22 mouse cellular contexts compared by ENCODE assay signal in the genomic region with DNA sequence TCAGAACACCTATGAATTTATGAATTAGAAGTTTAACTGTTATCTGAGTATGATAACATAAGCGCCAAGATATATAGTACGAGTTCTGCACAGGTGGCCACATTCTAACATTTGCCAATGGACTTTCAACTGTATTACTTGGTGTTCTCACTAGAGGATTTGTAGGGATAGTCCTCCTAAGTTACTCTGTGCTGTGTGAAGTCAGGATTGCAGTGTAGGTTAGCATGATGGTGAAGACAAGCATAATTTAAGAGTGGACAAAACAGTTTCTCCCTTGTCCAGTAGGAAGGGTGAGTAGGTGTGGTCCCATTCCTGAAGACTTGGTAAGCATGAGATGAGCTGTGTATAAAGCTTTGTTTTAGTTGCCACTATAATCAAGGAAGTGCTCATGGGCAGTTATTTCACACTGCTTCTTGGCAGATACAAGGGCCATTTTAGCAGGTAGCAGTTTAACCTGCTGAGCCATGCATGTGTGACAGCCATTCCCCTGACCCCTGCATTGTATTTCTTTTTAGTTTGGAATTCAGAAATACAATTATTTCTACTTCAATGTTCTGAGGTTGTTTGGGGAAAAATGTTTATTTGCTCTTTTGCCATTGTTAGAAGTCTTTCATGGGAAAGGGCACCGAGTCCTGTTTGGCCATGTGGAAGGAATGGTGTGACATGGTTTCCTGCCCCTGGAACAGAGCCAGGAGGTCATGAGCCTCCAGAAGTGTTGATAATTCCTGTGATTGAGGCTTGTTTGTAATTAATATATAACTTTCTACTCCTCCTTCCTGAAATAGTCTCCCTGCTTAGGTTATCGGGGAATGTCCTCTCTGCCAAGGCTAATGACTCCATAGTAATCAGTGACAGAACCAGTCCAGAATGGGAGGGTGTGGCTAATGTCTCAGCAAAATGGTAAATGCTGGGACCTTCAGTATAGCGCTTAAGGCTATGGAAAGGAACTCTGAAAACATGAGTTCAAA.
A peak's percentile ranks its signal among the peaks of the same experiment; 100 is the strongest.
DNase-seq lines count a peak whose midpoint lies in the region; ATAC-seq and TF ChIP-seq lines count a peak whose summit lies in the region.
"Had no signal": no experiment of that assay in that cellular context is flagged by ENCODE, and none has a peak within 500 bp of the region (broad histone marks: within the 10 kb centered on the region; RNA-seq: fewer than 3 reads in every experiment).

No protein-coding gene starts in this region.

- no peaks in the 10 kb centered on the region for H3K27me3 ChIP-seq in intestine, embryonic 15.5 days (replicated peaks)
- no peaks in the 10 kb centered on the region for H3K27me3 ChIP-seq in kidney, postnatal 0 days (ENCODE audit: insufficient read depth, low read length)
- no peaks in the 10 kb centered on the region for H3K27me3 ChIP-seq in stomach, embryonic 14.5 days (ENCODE audit: control insufficient read depth, insufficient read depth, low read length)
- no peaks in the 10 kb centered on the region for H3K27me3 ChIP-seq in hindbrain, embryonic 14.5 days (ENCODE audit: control insufficient read depth, insufficient read depth, low read length)
- H3K27me3 ChIP-seq: forebrain, embryonic 12.5 days; heart, embryonic 15.5 days; neural tube, embryonic 15.5 days had no signal

- DNase-seq in kidney, adult 18-20 months: peak; percentile 59
- DNase-seq in kidney, postnatal 0 days (ENCODE audit: low spot score): no peak
- no peak for DNase-seq in cerebellum, postnatal 14 days
- DNase-seq in hindbrain, embryonic 14.5 days (ENCODE audit: low spot score): no peak
- no peak for DNase-seq in heart, adult 18-20 months
- DNase-seq: adrenal gland, adult 2 months; cerebellum, adult 11 months; gastrocnemius, postnatal 10 days; heart, adult 2 months; left cerebral cortex, postnatal 4 days; liver; lung, adult 18-20 months; thymus, postnatal 25 days had no signal

- no peak overlapping the region for H3K4me3 ChIP-seq in intestine, embryonic 15.5 days (replicated peaks)
- H3K4me3 ChIP-seq in kidney, postnatal 0 days (replicated peaks; ENCODE audit: low read depth, low read length): no peak overlapping the region
- H3K4me3 ChIP-seq in stomach, embryonic 14.5 days (ENCODE audit: low read depth, low read length): no peak overlapping the region
- no peak overlapping the region for H3K4me3 ChIP-seq in hindbrain, embryonic 14.5 days (replicated peaks; ENCODE audit: low read length)
- H3K4me3 ChIP-seq: embryonic facial prominence, embryonic 10.5 days; forebrain, embryonic 12.5 days; heart, adult 2 months; heart, embryonic 15.5 days; left cerebral cortex, adult 2 months; neural tube, embryonic 15.5 days had no signal

- ATAC-seq in intestine, embryonic 15.5 days: peak; percentile 96
- ATAC-seq in kidney, postnatal 0 days (replicated peaks; ENCODE audit: low FRiP score, low read depth): peak; percentile 76
- ATAC-seq in stomach, embryonic 14.5 days (ENCODE audit: insufficient number of reproducible peaks, insufficient read depth, low FRiP score, low read depth): peak; percentile 33; the same call in 1 of the 2 replicates
- ATAC-seq in hindbrain, embryonic 14.5 days (ENCODE audit: low FRiP score): no peak
- ATAC-seq: hindbrain, postnatal 0 days; midbrain, embryonic 16.5 days had no signal

- peak overlapping the region; percentile 34; the same call in 1 of the 2 replicates for H3K27ac ChIP-seq in intestine, embryonic 15.5 days
- no peak overlapping the region for H3K27ac ChIP-seq in kidney, postnatal 0 days
- no peak overlapping the region for H3K27ac ChIP-seq in stomach, embryonic 14.5 days (ENCODE audit: low read length)
- H3K27ac ChIP-seq in hindbrain, embryonic 14.5 days: no peak overlapping the region
- H3K27ac ChIP-seq: embryonic facial prominence, embryonic 10.5 days; forebrain, embryonic 12.5 days; heart, adult 2 months; heart, embryonic 15.5 days; hindbrain, postnatal 0 days; left cerebral cortex, adult 2 months; neural tube, embryonic 15.5 days had no signal

- H3K4me1 ChIP-seq in intestine, embryonic 15.5 days (replicated peaks): no peaks in the 10 kb centered on the region
- H3K4me1 ChIP-seq in kidney, postnatal 0 days (replicated peaks; ENCODE audit: insufficient read depth, low read length): no peaks in the 10 kb centered on the region
- H3K4me1 ChIP-seq in stomach, embryonic 14.5 days (ENCODE audit: control insufficient read depth, insufficient read depth, low read length): no peaks in the 10 kb centered on the region
- H3K4me1 ChIP-seq in hindbrain, embryonic 14.5 days (replicated peaks; ENCODE audit: control insufficient read depth, insufficient read depth, low read length): no peaks in the 10 kb centered on the region
- H3K4me1 ChIP-seq: embryonic facial prominence, embryonic 10.5 days; forebrain, embryonic 12.5 days; neural tube, embryonic 15.5 days had no signal

- no peaks in the 10 kb centered on the region for H3K9me3 ChIP-seq in intestine, embryonic 15.5 days
- H3K9me3 ChIP-seq in kidney, postnatal 0 days (replicated peaks; ENCODE audit: low read length): 0 out of 2 replicates have a peak, but pooled peaks cover 4% of the 10 kb centered on the region
- peaks cover 4% of the 10 kb centered on the region; the same call in 1 of the 2 replicates for H3K9me3 ChIP-seq in stomach, embryonic 14.5 days (ENCODE audit: control insufficient read depth, low read depth, low read length)
- H3K9me3 ChIP-seq in hindbrain, embryonic 14.5 days (ENCODE audit: control insufficient read depth, low read length): peaks cover 3% of the 10 kb centered on the region; the same call in 1 of the 2 replicates
- H3K9me3 ChIP-seq: forebrain, embryonic 12.5 days; heart, embryonic 15.5 days; neural tube, embryonic 15.5 days had no signal

- WGBS in intestine, embryonic 15.5 days: 62% methylated on average over 5 of the region's 5 CpGs
- WGBS in kidney, postnatal 0 days: 70% methylated on average over 5 of the region's 5 CpGs
- 75% methylated on average over 5 of the region's 5 CpGs for WGBS in stomach, embryonic 14.5 days
- 81% methylated on average over 5 of the region's 5 CpGs for WGBS in hindbrain, embryonic 14.5 days

- H3K9ac ChIP-seq in intestine, embryonic 15.5 days: no peak overlapping the region
- H3K9ac ChIP-seq in kidney, postnatal 0 days (ENCODE audit: low read depth, low read length): no peak overlapping the region
- H3K9ac ChIP-seq in stomach, embryonic 14.5 days (replicated peaks; ENCODE audit: low read depth, low read length): no peak overlapping the region
- H3K9ac ChIP-seq in hindbrain, embryonic 14.5 days: no peak overlapping the region
- H3K9ac ChIP-seq: forebrain, embryonic 12.5 days; heart, embryonic 15.5 days; neural tube, embryonic 15.5 days had no signal

- H3K4me2 ChIP-seq in intestine, embryonic 15.5 days (replicated peaks): no peak overlapping the region
- H3K4me2 ChIP-seq in kidney, postnatal 0 days (ENCODE audit: low read length): no peak overlapping the region
- H3K4me2 ChIP-seq in stomach, embryonic 14.5 days (replicated peaks; ENCODE audit: low read depth, low read length): no peak overlapping the region
- H3K4me2 ChIP-seq in hindbrain, embryonic 14.5 days (replicated peaks): no peak overlapping the region
- H3K4me2 ChIP-seq: forebrain, embryonic 12.5 days; heart, embryonic 15.5 days; neural tube, embryonic 15.5 days had no signal

- no peaks in the 10 kb centered on the region for H3K36me3 ChIP-seq in intestine, embryonic 15.5 days
- no peaks in the 10 kb centered on the region for H3K36me3 ChIP-seq in kidney, postnatal 0 days (ENCODE audit: insufficient read depth, low read length)
- H3K36me3 ChIP-seq in stomach, embryonic 14.5 days (ENCODE audit: control insufficient read depth, insufficient read depth, low read length): no peaks in the 10 kb centered on the region
- H3K36me3 ChIP-seq in hindbrain, embryonic 14.5 days (replicated peaks; ENCODE audit: control insufficient read depth, insufficient read depth): no peaks in the 10 kb centered on the region
- H3K36me3 ChIP-seq: embryonic facial prominence, embryonic 10.5 days; forebrain, embryonic 12.5 days; heart, embryonic 15.5 days; neural tube, embryonic 15.5 days had no signal

- TF ChIP-seq CTCF in kidney, postnatal 0 days (IDR thresholded peaks at IDR 0.05; ENCODE audit: low read depth): no peak
